Mouse (Mus musculus) cerebellum, adult 18-20 months (tissue): Measurements from ENCODE around the gene Coro2b.

Source experiments
- DNase-seq, 2 experiments: peaks; one replicate each; pipeline ENCODE4 v3.0.0; 2021

Gene Coro2b

GRCm38 (mm10) chr9:62470398-62470797 lies 66.4 kb downstream of the Coro2b start:
- peak; percentile 91 to 93 for DNase-seq

GRCm38 (mm10) chr9:62469696-62470095 lies 67.1 kb downstream of the Coro2b start:
- peak; percentile 54 to 63 for DNase-seq

- peak; percentile 85 to 96 for DNase-seq
Observed at GRCm38 (mm10) chr9:62469143-62469542, 67.7 kb downstream of the Coro2b start.

DNA sequence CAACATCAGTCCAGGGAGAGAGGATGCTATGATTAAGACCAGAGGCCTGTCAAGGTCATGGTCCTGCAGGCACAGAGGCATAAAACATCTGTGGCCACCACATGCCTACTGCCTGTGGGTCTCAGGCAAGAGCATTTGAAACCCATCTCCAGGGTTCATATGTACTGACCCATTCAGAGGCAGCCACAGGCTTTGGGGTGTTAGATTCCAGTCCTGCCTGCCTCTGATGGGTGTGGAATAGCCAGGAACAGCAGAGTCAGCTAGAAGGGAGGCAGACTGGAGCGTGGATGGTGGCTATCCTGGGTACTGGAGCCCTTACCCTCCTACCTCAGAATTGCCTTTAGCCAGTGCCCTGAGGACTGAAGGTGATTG lies 69.4 kb downstream of the Coro2b start:
- DNase-seq, result no peak

DNA sequence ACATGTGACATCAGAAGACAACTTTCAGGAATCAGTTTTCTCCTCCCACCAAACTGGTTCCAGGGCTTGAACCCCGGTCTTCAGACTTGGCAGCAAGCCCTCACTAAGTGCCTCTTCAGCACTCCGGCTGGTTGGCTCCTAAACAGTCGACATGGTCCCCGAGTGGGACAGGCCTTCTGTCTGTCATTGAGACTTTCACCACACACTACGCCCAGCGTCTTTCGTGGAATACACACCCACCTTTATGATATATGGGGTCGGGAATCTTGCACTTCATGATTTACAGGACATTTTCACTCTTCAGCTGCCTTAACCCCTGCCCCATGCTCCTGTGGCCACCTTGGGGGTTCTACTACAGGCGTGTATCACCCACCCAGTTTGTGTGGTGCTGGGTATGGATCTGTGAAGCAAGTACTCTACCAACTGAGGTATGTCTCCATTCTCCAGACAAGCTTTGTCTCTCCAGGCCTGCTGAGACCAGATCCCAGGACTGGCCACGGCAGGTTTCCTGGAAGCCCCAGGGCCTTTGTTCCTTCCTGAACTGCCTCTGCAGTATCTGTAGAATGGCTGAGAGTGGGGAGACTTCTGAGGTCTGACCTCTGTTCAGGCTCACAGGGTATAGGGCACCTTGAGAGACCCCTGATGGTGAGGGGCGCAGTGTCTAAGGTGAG lies 70.0 kb downstream of the Coro2b start:
- no peak for DNase-seq

GRCm38 (mm10) chr9:62466053-62466452 lies 70.8 kb downstream of the Coro2b start:
- no peak for DNase-seq

GRCm38 (mm10) chr9:62464727-62465126 lies 72.1 kb downstream of the Coro2b start:
- DNase-seq, result no peak

DNA sequence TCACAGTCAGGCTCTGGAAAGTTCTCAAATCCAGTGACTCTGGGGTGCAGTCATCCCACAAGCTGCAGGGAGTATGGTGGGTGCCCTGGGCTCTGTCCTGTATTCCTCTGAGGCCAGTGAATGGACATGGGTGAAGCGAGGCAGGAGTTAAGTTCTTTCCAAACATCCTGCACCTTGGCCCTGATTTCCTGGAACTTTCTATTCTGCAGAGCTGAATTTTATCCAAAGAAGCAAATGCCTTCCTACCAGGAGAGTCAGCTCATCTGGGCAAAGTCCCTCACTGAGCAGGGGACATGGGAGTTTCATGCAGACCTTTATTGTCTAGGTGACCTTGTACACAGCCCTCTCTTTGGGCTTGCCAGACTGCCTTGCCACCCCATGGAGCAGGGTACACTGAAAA lies 75.1 kb downstream of the Coro2b start:
- DNase-seq, result no peak

- DNase-seq, result peak; percentile 69 to 73
Observed at GRCm38 (mm10) chr9:62461095-62461494, 75.7 kb downstream of the Coro2b start.

GRCm38 (mm10) chr9:62460086-62460485 lies 76.8 kb downstream of the Coro2b start:
- DNase-seq, result no peak

- DNase-seq, result no peak
Observed at GRCm38 (mm10) chr9:62458457-62458856, 78.4 kb downstream of the Coro2b start.

DNA sequence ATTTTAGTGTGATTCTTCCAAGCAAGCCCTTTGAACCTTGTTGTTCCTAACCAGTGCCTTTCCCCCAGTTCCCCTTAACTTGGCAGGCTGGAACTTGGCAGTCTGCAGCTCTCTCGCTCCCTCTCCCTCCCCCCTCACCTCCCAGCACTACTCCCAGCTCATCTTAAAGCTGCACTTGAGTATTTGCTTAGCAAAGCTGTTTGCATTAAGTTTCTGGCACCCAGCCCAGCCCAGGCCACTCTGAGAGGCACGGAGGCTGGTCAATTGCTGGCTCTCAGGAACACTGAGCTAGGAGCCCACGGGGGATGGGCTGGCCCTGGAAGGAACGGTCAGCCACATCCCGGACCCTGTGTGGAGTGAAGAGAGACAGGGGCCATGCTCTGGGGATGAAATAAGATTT lies 80.8 kb downstream of the Coro2b start:
- DNase-seq, result peak; percentile 71

DNA sequence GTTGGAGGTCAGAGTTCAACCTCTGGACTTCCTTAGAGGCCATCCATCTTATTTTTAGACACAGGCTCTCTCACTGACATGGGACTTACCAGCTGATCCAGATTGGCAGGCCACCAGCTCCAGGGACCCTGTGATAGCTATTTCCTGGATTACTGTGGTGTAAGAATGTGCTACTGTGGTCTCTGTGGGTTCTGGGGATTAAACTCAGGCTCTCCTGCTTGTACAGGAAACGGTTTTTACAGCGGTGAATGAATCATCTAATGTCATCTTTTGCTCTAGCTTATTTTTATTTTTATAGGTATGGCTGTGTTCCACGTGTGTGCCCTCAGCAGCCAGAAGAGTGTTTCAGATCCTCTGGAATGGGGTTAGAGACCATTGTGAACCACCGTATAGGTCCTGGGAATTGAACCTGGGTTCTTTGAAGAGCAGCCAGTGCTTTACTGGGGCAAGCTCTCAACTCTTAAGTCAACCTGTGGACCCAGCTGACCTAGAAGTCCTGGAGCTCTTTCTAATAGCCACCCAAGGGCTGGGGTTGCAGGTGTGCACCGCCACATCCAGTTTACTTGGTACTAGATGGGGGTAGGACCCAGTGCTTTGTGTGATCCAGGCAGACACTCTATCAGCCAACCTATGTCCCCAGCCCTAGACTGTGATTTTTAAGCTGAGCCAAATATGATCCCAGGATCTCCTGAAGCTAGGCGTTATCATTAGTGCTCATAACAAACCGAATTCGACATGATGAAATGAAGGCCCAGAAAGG lies 81.5 kb downstream of the Coro2b start:
- no peak for DNase-seq

DNA sequence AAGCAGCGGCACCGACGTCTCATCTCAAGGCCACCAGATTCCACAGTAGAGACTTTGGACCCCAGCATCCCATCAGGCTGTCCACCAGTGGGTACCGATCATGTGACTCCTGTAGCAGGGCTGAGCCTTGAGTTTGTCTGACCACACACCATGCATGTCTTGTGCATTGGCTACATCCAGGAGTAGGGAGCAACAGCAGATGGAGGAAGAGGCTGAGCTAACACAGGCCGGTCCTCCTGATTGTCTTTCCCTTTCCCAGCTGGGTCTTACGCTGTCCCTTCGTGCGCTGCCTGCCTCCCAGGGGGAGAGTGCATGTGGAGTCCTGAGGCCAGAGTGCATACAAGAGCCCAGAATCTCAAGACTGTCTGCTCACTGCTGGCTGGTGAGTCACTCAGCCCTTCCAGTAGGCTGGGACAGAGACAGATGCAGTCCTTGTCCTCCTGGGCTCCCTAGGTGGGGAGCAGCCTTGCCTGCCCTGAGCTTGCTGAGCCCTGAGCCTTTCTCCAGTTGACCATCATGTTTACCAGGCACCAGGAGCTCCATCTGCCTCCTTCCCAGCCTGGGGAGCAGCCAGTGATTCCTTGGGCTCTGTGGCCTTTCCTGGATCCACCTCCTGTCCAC lies 84.4 kb downstream of the Coro2b start:
- peak in 1 of 2 experiments; percentile 57 for DNase-seq

- DNase-seq, result no peak
Observed at GRCm38 (mm10) chr9:62451585-62452372, 85.1 kb downstream of the Coro2b start.

- DNase-seq, result no peak
Observed at GRCm38 (mm10) chr9:62450862-62451261, 86.0 kb downstream of the Coro2b start.

- DNase-seq, result peak; percentile 63 to 66
Observed at GRCm38 (mm10) chr9:62450355-62450754, 86.5 kb downstream of the Coro2b start.

DNA sequence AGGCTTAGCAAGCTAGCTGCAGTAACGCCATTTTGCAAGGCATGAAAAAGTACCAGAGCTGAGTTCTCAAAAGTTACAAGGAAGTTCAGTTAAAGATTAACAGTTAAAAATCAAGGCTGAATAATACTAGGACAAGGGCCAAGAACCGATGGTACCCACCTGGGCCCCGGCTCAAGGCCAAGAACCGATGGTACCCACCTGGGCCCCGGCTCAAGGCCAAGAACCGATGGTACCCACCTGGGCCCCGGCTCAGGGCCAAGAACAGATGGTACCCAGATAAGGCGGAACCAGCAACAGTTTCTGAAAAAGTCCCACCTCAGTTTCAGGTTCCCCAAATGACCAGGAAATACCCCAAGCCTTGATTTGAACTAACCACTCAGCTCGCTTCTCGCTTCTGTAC lies 89.5 kb downstream of the Coro2b start:
- DNase-seq, result peak in 1 of 2 experiments; percentile 59

DNA sequence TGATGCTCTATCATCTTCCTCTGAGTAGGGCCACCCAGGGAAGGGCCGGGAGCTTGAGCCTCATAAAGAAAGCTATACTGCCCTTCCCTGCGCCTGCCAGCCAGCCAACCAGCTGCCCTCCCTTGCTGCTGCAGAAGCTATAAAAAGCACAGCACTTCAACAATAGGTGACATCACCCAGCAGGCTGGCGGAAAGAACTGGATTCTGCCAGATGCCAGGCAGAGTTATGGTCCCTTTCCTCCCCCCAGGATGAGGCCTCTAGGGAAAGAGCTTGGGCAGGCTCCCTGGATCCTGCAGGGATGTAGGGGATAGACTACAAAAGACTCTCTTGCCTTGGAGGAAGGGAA lies 98.1 kb downstream of the Coro2b start:
- no peak for DNase-seq

- peak; percentile 76 to 77 for DNase-seq
Observed at GRCm38 (mm10) chr9:62438085-62438754, 98.6 kb downstream of the Coro2b start.

- DNase-seq, result peak in 1 of 2 experiments; percentile 38
Observed at GRCm38 (mm10) chr9:62437446-62437845, 99.4 kb downstream of the Coro2b start.

- DNase-seq, result peak in 1 of 2 experiments; percentile 56
Observed at GRCm38 (mm10) chr9:62435613-62436318, 101.1 kb downstream of the Coro2b start.
